Mouse (Mus musculus): Measurements from ENCODE around the gene Dennd4a. TPM values are rescaled to one million over a fixed set of nuclear protein-coding genes. Genes with fewer than 3 reads are reported as not detected.

Dennd4a gene
- polyA plus RNA-seq, 1 experiment: 10.5 TPM

- no peak for DNase-seq (ENCODE audit: low spot score)
These were observed 102.8 kb downstream of the Dennd4a start for GRCm38 (mm10) chr9:64913973-64914372.

DNA sequence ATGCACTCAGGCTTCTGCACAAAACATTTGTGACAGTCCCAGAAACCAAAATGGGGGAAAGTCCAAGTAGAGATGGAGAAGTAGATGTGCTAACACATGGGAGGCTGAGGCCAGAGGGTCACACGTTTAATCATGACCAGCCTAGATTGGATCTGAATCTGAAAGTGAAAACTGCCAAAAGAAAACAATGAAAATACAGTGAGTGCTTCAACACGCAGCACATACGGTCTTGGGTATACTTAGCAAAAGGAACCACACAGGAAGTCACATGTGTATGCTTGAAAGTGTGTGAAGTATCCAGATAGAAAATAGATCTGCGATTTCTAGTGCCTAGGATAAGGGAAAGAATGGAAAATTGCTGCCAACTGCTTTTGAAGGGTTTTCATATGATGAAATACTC lies 103.5 kb downstream of the Dennd4a start:
- DNase-seq (ENCODE audit: low spot score): no peak

DNA sequence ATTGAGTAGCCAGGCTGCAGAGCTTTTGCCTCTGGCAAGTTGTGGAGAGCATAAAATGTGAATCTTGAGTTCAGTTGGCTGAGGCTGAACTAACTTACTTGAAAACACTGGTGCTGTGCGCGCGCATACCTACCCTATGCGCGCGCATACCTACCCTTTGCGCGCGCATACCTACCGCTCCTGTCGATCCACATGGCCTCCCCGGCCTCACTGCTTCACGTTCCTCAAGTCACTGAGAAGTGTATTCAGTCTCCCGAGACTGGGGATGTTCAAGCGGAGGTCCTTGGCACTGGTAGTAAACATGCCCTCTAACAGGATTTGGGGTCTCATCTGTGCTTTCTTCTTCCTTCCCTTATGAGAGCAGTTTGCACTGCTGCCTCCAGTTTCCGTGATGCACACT lies 107.4 kb downstream of the Dennd4a start:
- no peak for DNase-seq (ENCODE audit: low spot score)

GRCm38 (mm10) chr9:64925771-64926170 lies 114.6 kb downstream of the Dennd4a start:
- no peak for DNase-seq (ENCODE audit: low spot score)

- DNase-seq (ENCODE audit: low spot score): no peak
These were observed 115.3 kb downstream of the Dennd4a start for GRCm38 (mm10) chr9:64926201-64926991.

DNA sequence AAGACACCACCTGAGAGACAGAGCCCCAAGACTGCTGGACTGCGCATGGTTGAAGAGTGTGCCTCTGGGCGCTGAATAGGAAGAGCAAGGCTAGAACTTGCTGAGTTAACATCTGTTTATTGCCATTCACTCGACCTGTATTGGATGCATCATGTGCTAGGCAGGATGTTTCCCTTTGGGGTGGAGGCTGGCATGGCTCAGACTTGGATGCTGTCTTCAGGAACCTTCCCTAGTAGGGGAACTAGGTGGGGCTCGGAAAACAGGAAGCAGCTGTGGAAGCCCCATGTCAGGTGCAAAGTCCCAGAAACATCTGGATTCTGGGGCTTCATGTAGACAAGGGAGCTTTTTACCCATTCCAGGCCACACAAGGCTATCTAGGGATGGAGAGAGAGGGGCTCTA lies 119.1 kb downstream of the Dennd4a start:
- DNase-seq (ENCODE audit: low spot score): peak; percentile 10

DNA sequence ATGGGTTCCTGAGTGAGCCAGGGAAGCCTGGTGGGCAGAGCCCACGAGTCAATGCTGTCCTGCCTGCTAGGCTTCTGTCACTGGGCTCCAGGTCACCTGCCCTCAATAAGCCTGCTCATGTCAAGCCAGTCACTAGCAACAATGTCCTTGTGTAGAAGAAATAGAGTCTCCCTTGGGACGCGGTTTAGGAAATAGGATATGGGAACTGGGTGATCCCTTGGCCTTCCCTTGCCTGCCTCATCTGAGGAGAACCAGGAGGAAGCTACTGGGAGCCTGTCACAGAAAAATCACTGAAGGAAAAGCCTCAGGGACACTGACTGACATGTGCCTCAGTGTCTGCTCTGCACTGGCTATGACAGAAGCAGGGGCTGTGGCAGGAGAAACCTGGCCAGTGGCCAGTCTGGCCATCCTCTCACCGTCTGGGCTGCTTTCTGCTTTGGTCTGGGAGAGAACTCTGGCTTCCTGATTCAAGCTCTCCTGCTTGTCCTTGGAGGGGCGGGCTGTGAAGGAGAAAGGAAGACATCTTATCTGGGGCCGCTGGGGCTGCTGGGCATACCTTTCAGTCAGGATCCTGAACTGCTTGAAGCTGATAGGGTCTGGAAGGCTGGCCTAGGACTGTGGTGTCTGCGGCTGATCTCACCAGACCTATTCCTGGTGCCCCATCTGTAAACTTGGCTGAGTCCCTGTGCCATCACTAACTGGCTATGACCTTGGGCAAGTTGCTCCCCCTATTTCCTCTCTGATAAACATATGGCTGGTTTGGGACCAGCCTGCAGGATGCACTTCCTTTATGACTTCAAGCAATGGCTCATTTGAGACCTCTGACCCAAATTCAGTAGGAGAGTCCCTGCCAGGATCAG lies 120.8 kb downstream of the Dennd4a start:
- peak; percentile 4 for DNase-seq (ENCODE audit: low spot score)

DNA sequence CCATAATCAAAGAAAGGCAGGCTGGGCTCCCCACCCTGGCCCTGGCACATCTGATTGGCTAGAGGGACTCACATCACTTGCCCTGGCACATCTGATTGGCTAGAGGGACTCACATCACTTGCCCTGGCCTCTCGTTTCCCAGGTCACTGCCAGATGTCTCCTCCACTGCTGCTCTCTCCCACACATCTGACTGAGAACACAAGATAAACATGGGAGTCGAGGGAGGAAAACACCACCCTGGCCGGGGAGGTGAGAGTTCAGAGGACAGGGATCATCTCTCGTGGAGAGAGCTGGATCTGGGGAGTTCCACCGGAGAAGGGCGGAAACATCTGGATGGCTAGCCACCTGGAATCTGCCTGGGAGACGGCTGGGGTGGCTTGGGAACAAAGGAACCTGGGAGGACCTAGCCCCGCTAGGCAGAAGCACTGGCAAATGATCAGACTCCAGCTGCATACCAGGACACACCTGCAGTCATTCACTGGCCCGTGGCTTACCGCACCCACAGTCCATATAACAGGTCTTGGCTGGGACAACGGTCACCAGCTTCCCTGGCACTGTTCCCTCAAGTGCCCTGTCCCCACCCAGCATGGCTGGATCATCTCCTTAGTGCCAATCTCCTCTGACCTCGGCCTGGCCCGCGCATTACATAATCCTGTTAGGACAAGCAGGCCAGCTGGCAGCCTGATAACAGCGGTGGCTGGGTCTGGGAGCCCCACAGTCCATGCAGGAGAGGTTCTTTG lies 123.0 kb downstream of the Dennd4a start:
- no peak for DNase-seq (ENCODE audit: low spot score)

DNA sequence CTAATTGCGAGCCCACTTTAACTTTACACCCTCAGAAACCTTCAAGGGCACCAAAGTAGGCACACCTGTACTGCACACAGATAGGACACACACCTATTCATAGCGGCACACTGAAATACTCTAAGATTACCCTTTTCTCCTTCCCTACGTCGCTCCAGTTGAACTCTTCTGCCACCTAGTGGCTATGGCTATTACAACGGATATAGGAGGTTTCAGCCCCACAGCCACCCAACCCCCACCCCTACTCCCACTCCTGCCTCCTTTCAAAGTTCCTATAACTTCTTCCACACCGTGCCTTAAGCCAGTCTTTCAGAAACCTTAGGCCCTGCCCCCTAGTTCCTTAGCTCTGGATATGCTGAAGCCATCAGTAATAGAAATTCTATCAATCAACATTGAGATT lies 125.4 kb downstream of the Dennd4a start:
- DNase-seq (ENCODE audit: low spot score): no peak

DNA sequence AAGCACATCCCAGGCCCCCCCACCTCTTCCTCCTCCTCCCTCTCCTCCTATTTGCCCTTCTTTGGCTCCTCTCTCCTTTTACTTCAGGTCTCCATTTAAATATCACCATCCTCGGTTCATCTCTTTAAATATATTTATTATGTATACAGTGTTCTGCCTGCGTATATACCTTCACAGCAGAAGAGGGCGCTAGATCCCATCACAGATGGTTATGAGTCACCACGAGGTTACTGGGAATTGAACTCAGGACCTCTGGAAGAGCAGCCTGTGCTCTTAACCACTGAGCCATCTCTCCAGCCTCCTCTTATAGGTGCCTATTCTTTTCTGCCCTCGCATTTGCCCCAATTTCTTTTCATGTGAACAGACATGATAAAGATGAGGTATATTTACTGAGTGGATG lies 126.4 kb downstream of the Dennd4a start:
- DNase-seq (ENCODE audit: low spot score): no peak

- DNase-seq (ENCODE audit: low spot score): no peak
These were observed 127.4 kb downstream of the Dennd4a start for GRCm38 (mm10) chr9:64938535-64938934.

DNA sequence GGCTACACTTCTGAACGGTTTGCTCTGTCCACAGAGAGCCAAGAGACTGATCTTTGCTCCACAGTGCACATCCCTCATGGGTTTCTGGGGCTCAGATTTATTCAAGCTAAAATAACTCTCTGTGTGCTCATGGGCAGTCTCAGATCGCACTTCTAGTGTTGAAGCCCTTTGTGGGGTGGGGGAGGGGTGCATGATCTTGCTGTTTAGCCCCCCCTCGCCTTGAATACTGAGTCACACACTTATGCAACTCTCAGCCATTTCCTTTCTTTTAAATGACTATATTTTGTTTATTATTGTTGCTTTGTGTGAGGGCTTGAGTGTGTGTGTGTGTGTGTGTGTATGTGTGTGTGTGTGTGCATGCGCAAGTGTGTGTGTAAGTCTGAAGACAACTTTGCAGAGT lies 128.1 kb downstream of the Dennd4a start:
- no peak for DNase-seq (ENCODE audit: low spot score)

GRCm38 (mm10) chr9:64939790-64940189 lies 128.7 kb downstream of the Dennd4a start:
- no peak for DNase-seq (ENCODE audit: low spot score)

- no peak for DNase-seq (ENCODE audit: low spot score)
These were observed 129.7 kb downstream of the Dennd4a start for GRCm38 (mm10) chr9:64940731-64941346.

- no peak for DNase-seq (ENCODE audit: low spot score)
These were observed 130.5 kb downstream of the Dennd4a start for GRCm38 (mm10) chr9:64941650-64942049.

DNA sequence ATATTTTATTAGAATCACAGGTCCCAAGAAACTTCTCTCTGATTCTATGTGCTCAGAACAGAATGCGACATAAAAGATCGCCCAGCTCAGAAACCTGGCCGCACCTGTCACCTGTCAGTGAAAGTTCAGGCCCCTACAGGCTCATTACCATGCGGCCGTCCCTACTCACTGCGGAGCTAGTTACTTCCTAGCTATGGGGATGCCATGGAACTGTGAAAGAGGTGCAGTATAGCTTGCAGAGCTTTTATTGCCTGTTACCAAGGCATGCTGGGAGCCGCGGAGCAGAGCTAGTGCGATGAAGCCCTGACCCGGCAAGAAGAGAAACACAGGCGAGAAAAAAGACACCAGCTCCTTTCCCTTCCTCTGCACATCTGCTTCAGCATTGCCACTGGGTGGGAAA lies 132.9 kb downstream of the Dennd4a start:
- DNase-seq (ENCODE audit: low spot score): no peak

GRCm38 (mm10) chr9:64947483-64948095 lies 136.4 kb downstream of the Dennd4a start:
- no peak for DNase-seq (ENCODE audit: low spot score)

DNA sequence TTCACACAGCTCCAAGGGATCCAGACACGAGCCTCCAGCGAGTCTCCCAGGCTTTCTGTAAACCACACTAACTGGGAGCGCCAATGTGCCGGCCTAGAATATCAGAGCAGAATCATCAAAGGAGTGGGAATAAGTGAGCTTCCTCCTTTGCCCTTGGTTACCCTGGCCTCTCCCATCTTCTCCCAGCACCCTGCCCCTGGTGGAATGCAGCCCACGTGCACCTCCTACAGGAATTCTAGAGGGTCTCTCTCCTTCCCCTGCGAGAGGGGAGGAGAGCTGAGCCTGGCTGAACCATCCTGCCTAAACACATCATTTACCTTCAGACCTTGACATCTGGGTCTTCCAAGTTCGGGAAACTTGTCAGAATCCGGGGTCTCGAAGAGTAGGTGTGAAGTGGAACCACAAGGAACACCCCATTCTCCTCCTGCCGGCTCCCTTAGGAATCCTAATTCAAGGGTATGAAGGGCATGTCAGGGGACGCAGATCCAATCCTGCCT lies 140.1 kb downstream of the Dennd4a start, which contains the start of gene Slc24a1:
Slc24a1 (minus strand) TSS at position 447 of the 497 bp plus-strand sequence.
- no peak for DNase-seq (ENCODE audit: low spot score)

DNA sequence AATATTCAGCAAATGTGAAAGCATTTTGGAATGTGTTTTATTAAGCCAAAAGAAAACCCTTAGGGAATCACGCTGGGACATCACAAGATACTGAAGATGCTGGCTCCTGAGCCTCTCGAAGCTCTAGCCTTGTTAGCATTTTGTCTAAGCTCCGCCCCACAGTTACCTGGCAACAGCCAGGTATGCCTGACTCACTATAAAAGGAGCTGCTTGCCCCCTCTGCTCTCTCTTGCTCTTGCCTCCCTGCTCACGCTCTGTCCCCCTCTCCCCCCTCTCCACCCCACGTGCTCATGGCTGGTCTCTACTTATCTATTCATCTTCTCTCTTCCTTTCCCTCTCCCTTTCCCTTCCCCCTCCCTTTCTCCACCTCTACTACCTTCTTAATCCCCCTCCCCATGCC lies 140.9 kb downstream of the Dennd4a start:
- no peak for DNase-seq (ENCODE audit: low spot score)

GRCm38 (mm10) chr9:64953190-64953589 lies 142.1 kb downstream of the Dennd4a start:
- DNase-seq (ENCODE audit: low spot score): no peak

GRCm38 (mm10) chr9:64956337-64956736 lies 145.2 kb downstream of the Dennd4a start:
- no peak for DNase-seq (ENCODE audit: low spot score)

All from urinary bladder, adult 2 months (tissue).